Mouse (Mus musculus): ENCODE measurements around the gene Nmu. TPM values are rescaled to one million over a fixed set of nuclear protein-coding genes. Genes with fewer than 3 reads are reported as not detected.

Gene Nmu
- polyA plus RNA-seq, 1 experiment from 2014 or later = 0.30 TPM

- no peak for ATAC-seq (replicated peaks; ENCODE audit: low FRiP score, low TSS enrichment, low read depth)
- 82% methylated on average over 1 of the region's 1 CpGs for WGBS
These were observed 79.7 kb downstream of the Nmu start for GRCm38 (mm10) chr5:76283890-76284289.

More at GRCm38 (mm10) chr5:76283890-76284289, 79.7 kb downstream of the Nmu start:
- H3K9ac ChIP-seq (ENCODE audit: low read length) = no peak overlapping the region
- H3K4me3 ChIP-seq (ENCODE audit: low read depth, low read length) = no peak overlapping the region
- no peaks in the 10 kb centered on the region for H3K9me3 ChIP-seq (ENCODE audit: control insufficient read depth, low read length)
- no peaks in the 10 kb centered on the region for H3K4me1 ChIP-seq (replicated peaks; ENCODE audit: control insufficient read depth, insufficient read depth, low read length)
- DNase-seq (ENCODE audit: low spot score) = no peak
- H3K27me3 ChIP-seq (replicated peaks; ENCODE audit: control insufficient read depth, insufficient read depth, low read length) = no peaks in the 10 kb centered on the region
- no peak overlapping the region for H3K27ac ChIP-seq (ENCODE audit: low read depth)
- H3K36me3 ChIP-seq (ENCODE audit: control insufficient read depth, insufficient read depth, low read length) = no peaks in the 10 kb centered on the region
- no peak overlapping the region for H3K4me2 ChIP-seq (ENCODE audit: low read length)

Other genes starting within 250 kb of the Nmu start
- gene Srd5a3, start 223.5 kb downstream of the Nmu start, polyA plus RNA-seq (2014; fragmentation: Nextera tagmentation; extraction: Ambion mirVana) = 30.7 and 31.2 TPM in 2 replicates
- 107 and 110 TPM in 2 replicates for gene Tmem165, start 179.9 kb downstream of the Nmu start, polyA plus RNA-seq (2014; fragmentation: Nextera tagmentation; extraction: Ambion mirVana)
- 19.4 and 23.9 TPM in 2 replicates for gene Clock, start 59.0 kb downstream of the Nmu start, polyA plus RNA-seq (2014; fragmentation: Nextera tagmentation; extraction: Ambion mirVana)
- not detected in 2 replicates for gene Pdcl2, start 32.6 kb downstream of the Nmu start, polyA plus RNA-seq (2014; fragmentation: Nextera tagmentation; extraction: Ambion mirVana)
- not detected in 2 replicates for gene Gm7271, start 120.3 kb upstream of the Nmu start, polyA plus RNA-seq (2014; fragmentation: Nextera tagmentation; extraction: Ambion mirVana)
- 39.2 and 41.9 TPM in 2 replicates for gene Exoc1, start 165.5 kb upstream of the Nmu start, polyA plus RNA-seq (2014; fragmentation: Nextera tagmentation; extraction: Ambion mirVana)
- gene Cep135, start 224.9 kb upstream of the Nmu start, polyA plus RNA-seq (2014; fragmentation: Nextera tagmentation; extraction: Ambion mirVana) = 8.2 and 8.4 TPM in 2 replicates

Measured in intestine, embryonic 14.5 days (tissue).